Mouse (Mus musculus): ENCODE results near the gene Cdk20.
"Not testable (repeated sequence)": the region's sequence is repeated elsewhere in the genome, so short reads cannot be mapped to it uniquely, and the experiment has no call there.

Cdk20 gene

DNA sequence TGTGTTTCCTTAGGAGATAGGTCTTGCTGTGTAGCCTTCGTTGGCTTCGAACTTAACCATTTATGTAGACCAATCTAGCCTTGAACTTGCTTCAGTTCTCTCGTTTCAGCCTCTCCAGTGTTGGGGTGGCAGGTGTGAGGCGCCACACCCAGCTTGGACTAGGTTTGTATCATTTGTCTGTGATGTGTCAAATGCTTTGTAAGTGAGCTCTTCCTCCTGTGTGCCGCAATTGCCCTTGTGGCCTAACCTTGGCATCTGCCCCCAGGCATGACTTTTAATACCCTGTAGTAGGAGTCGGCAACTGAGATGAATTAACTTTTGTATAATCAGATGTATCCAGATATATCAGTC is 9.5 kb upstream of the Cdk20 start:
- no peak for DNase-seq (ENCODE audit: low read depth, low spot score)

DNA sequence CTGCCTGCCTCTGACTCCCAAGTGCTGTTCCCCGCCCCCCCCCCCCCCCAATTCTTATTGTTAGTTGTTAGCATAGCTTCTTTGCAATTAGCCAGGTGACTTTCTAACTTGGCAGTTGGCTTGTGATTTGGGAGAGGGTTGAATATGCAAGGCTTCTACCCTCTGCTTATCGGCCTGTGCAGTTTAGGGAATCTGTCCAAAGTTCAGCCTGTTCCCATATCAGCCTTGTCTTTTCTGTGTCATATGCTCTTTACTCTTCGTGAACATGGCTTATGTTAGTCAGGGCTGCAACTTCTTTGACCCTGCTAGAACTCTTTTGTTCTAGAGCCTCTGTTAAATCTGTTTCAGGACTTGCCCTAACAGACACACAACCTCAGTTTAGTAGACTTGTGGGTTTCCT is 7.8 kb upstream of the Cdk20 start:
- no peak for DNase-seq (ENCODE audit: low read depth, low spot score)

DNA sequence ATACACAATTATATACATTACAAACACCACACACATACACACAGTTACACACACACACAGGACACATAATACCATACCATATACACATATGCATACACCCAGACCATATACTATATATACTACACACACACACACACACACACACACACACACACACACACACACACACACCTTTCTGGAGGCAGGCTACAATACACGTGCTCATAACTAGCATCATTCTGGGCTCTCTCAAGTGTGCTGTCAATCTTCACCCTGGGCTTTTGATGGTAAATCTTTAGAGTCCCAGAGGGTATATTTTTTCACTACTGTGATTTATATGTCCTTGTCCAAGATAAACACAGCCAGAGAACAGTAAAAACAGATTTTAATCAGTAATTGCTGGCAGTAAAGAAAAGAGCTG is 6.8 kb upstream of the Cdk20 start:
- no peak for DNase-seq (ENCODE audit: low read depth, low spot score)

DNA sequence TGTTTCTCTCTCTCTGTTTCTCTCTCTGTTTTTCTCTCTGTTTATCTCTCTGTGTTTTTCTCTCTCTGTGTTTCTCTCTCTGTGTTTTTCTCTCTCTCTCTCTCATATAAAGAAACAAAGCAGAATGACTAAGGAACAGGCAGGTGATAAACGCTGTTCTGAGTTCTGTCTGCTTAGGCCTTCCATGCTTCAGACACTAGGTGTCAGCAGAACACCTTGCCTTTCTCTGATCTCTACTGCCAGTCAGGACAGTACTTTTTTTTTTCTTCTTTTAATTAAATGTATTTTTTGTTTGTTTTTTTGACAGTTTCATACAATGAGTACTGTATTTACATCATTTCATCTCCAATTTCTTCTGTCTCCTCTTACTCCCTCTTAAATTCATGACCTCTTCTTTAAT is 2.8 kb upstream of the Cdk20 start:
- peak; percentile 42 for DNase-seq (ENCODE audit: low read depth, low spot score)

DNA sequence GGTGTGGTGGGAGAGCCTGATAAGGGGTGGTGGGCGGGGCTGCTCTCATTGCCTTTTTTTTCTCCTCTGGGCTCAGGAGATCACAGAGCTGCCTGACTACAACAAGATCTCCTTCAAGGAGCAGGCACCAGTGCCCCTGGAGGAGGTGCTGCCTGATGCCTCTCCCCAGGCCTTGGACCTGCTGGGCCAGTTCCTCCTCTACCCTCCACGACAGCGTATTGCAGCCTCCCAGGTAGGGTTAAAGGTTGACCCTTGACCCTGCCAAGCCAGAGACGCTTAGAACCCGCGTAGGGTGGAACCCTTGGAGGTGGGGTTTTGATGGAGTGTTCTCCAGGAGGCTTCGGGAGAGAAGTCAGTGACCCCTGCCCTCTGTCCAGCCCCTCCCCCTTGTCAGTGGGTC is 5.7 kb downstream of the Cdk20 start:
- DNase-seq (ENCODE audit: low read depth, low spot score): no peak

DNA sequence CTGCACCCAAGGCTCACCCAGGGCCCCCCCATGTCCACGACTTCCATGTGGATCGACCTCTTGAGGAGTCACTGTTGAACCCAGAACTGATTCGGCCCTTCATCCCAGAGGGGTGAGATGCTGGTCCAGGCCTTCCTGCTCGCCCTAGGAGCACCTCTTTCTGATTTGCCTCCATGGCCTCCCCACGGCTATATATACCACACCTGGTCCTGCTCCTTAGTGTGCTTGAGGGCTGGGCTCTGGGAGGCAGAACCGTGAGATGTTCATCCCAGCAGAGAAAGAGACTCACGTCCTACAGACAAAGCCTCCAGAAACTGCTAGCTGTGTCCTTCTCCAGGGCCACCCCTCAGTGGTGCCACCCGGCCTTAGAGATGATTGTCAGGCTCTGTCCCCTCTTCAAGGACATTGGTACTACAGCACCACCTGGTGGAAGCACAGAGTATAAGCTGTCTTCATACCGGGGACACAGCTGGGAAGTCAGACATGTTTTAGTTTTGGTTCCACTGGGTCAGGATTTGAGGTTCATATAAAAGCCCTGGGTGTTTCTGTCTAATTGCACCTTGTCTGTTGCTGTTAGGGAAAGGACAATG is 6.8 kb downstream of the Cdk20 start:
- DNase-seq (ENCODE audit: low read depth, low spot score): peak; percentile 76

DNA sequence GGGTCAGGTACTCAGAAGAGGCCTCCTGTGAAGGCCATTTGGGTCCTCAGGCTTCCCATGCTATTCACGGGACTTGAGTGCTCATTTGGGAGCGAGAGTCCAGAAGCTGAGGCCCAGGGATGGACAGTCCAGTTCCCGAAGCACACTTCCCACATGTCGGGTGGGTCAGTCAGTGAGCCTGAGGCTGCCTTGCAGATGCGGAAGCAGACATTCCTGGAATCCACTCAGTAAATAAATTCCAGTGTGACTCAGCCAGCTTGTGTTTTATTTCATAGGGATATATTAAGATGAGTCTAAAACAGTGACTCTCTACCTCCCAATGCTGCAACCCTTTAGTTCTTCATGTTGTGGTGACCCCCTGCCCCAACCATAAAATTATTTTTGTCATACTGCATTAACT is 7.4 kb downstream of the Cdk20 start:
- no peak for DNase-seq (ENCODE audit: low read depth, low spot score)

DNA sequence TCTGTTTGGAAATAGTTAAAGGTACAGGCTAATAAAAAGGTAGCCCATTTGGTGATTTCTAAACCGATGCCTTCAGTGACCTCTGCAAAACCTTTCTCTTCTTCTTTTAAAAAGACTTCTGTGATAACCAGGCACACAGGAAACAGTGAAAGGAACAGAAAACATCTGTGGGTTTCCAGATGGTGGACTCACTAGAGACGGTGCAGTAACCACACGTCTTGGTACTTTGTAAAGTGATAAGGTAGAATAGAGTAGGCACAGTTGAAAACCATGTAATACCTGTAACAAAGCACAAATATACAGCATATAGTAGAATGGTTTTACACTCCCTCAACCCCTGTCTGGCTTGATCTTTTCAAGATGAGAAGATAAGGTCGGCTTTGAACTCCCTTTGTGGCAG is 8.5 kb downstream of the Cdk20 start:
- DNase-seq (ENCODE audit: low read depth, low spot score): no peak

DNA sequence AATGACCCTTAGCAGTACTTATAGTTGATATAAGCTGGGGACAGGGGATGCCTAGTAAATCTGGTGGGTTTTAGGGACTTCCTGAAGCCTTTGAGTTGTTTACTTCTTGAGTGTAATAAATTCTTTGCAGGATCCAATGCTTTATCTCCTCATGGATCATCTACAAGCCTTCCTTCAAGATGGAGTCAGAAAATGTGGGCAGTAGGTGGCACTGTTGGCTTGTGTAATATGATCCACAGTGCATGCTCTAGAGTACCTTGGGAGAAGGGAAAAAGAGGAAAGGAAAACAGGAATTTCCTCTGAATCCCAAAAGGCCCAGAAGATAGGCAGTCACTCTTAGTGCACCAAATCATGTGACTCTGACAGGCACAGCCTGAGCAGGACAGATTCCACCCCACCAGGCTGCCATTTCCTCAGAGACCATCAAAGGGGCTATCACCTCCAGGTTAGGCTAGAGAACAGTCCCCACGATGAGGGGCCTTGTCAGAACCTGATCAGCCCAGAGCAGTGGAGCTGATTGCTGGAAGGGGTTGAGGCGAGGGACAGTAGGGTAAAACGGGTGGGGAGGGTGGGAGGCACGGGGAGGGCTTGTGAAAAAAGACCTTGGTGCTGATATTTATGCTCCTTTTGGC is 11.3 kb downstream of the Cdk20 start:
- DNase-seq (ENCODE audit: low read depth, low spot score): peak; percentile 85

DNA sequence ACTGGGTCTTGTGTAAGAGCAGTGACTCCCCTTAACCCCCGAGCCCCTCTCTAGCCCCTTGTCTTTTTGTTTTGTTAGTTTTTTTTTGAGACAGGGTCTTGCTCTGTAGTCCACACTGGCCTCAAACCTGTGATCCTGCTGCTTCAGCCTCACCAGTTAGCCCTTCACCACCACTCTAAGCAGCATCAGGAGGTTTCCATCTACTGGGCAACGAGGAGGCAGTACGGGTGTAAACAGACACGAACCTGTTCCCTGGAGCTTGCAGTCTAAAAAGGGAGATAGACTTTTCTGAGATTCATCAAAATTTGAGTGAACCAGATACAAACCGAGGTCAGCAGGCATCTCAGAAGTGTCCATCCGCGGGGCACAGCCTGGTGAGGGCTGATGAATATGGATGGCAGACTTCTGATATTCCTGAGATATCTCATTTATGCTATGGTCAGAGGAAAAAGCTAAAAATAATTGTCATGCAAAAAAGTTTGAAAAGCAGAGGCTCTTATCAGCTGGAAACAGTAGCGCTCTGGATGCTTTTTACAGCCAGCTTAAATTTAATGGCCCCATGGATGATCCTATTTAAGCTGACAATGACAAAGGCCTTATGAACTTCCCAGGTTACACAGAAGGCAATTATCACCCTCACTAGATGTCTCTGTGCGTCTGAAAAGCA is 13.3 kb downstream of the Cdk20 start:
- DNase-seq (ENCODE audit: low read depth, low spot score): no peak

DNA sequence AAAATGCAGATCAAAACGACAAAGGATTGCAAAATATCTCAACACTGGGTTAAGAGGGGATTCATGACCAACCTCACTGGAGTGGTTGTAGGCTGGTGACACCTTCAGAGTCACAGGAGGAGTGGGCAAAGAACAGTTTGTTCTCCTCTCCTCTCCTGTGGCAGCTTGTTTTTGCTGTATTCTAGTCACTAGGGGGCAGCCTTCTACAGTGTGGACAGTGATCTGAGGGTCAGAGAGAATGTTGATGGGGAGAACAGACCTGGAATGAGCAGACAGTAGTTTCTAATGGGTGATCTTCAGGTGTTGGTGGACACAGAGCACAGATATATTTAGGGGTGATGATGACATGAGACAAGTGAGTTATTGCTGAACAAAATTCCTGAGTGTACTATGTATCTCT is 15.8 kb downstream of the Cdk20 start:
- peak; percentile 64 for DNase-seq (ENCODE audit: low read depth, low spot score)

DNA sequence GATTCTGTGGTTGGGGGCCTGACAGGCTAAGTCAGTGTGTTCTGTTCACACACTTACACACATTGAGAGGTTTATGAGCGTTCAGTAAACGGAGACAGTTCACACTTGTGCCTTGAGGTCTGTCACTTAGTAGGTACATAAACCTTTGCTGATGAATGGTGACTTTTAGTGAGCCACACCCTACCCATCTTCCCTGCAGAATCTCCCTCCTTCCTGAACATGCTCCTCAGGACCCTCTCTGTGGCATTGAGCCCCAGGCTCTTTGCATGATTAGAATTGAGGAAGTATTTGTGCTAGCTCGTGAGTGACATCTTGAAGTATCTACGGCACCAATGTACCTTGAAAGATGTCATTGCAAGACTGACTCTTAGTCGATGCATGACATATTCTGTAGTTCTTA is 16.6 kb downstream of the Cdk20 start:
- DNase-seq (ENCODE audit: low read depth, low spot score): no peak

DNA sequence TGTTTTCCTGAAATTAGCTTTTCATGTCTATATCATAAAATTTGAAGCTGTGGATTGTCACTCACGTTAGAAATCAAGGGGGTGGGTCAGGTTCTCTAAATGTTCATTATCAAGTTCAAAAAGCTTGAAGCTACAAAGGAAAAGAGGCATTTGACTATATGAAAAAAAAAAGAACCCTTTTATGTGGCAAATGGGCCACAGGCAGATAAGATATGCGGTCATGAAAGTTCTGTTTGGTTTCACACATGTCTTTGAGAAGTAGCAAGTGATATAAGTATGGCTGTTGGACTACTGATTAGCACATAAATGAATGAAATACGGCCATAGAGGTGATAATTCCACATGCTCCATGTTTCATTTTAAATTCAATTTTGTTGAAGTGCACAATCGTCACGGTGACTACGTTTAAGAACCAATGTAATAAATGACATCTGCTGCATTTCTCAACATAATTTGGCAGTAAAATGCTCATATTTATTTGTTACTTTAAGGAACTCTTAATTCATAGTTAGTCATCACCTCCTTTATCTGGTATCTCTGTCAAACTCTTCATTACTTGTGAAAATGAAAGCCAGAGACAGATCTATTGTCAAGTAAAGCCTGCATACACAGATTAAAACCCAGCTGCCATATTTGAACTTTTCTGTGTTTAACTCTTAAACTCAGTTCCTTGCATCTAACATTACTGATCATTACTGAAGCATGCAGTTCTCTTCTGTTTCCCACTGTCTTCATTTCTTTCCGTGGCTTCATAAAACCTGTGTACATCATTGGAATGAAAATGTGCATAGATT is 18.1 kb downstream of the Cdk20 start:
- DNase-seq (ENCODE audit: low read depth, low spot score): no peak

DNA sequence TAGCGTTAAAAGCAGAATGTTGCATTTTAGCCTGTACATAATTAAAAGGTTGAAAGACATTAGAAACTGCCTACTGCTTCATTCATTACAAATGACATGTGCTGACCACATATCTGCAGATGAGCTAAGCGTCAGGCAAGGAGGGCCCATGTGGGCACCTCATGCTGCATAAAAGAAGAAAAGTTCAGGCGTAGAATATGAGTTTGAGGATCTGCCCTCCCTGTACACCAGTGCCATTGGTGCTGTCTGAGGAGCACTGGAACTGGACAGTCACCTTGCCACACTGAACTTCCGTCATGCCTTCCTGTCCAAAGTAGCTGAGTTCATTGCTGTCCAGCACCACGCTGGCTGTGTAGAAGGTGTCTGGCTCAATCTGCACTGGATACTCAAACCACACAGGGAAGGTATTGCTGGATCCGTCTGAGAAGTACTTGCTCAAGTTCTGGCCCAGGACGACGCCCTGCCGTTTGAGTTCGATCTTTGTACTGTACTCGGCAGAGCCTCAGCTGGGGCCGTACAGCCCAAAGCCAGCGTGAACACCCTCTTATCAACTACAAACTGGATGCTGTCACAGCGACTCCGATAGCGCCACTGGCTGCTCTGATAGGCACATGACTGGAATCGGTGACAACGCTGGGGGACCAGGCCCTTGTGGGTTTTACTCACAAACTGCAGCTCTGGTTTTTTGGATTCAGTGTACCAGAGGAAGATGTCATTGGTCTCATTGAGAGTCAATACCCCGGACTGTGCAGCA is 25.3 kb downstream of the Cdk20 start:
- not testable (repeated sequence) for DNase-seq (ENCODE audit: low read depth, low spot score)

DNA sequence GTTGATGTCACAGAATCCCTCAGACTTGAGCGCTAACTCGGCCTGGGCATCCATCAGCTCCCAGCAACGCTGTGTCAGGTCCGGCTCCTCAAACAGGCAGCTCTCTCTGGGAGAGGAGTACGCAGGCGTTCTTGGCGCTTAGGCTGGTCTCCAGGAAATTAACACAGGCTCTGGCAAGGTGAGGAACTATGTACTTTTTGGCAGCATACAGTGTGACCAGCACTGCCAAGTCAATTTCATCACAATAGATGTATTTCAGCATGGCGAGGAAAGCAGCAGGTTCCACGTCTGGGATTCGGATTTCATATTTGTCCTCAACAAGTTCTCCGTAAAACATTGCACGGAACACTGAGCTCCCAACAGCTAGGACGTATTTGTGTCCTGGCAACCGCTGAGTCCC is 26.1 kb downstream of the Cdk20 start:
- DNase-seq (ENCODE audit: low read depth, low spot score): no peak

DNA sequence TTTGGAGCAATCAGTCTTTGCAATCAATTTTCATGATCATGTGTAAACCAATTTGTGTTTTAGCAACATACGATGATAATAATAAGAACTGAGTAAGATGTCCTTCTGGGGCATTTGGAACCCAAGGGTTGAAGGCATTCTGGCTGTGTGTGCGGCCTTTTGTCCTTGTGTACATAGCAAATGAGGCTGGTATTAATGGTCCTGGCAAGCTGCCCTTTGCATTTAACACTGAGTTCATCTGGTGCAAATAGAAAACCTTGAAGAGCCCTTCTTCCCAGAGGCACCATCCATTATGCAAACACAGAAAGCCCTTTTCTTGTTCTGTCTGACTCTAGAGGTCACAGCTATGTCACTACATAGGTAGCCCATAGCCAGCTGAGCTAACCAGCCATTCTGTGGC is 30.5 kb downstream of the Cdk20 start:
- no peak for DNase-seq (ENCODE audit: low read depth, low spot score)

DNA sequence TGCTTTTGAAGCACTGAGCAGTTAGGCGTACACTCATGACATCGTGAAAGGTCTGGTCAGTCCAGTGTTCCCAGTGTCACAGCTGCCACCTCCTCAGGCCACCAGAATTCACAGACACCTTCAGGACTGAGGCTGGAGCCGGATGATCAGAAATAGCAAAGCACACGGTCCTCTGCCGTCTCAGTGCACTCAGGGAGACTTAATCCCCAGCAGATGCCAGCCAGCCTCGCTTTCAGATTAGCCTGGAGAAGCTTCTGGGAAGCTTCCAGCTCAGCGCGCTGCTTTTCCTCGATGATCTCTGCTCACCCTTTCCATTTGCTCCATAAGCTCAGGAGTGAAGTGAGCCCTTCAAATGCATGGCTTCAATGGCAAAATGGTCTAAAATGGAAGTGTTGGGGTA is 33.1 kb downstream of the Cdk20 start:
- DNase-seq (ENCODE audit: low read depth, low spot score): no peak

DNA sequence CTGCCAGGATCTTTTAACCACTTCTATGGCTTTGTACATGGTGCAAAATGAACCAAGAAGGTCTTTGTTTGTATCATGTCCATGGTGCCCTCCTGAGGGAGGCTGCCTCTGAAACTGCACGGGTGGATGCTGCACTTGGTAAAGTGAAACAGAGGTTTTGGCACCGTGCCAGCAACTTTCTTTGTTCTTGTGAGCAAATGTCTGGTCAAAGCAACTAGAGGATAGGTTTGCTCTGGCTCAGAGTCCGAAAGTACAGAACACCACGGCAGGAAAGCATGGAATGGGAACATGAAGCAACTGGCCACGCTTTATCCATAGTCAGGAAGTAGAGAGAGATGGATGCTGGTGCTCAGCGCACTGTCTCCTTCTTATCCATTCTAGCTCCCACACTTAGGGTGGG is 35.8 kb downstream of the Cdk20 start:
- DNase-seq (ENCODE audit: low read depth, low spot score): no peak

DNA sequence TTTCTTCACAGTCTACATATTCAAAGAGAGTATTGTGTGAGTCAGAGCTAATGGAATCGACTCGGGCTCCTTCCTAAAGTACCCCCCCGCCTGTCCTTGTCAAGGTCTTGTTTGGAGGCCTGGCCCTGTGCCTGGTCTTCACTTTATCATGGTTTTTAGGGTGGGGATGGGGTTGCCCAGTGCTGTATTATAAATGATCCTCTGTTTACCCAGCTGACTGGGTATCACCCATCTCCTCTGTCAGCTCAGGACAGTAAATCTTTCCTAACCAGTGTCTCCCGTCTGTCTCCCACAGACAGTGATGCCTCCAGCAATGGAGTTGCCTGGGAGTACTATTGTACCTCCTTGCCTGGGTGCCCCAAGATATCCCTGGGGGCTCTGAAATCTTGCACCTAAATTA is 45.9 kb downstream of the Cdk20 start:
- DNase-seq (ENCODE audit: low read depth, low spot score): no peak

DNA sequence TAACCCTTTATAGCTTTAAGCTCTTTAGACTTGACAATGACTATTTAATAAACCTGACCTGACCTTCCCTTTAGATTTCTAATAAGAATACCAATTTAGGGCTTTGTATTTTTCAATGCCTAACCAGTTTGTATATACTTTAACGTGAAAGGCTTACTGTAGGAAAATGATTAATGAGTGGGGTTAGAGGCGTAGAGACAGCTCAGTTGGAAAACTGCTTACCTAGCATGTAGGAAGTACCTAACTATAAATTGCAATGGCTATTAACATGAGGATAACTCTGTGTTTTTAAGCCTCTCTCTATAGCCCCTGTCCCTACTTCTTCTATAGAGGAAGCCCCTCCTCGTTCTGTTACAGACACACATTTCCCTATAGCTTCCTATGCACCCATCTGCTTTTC is 47.8 kb downstream of the Cdk20 start:
- DNase-seq (ENCODE audit: low read depth, low spot score): no peak

DNA sequence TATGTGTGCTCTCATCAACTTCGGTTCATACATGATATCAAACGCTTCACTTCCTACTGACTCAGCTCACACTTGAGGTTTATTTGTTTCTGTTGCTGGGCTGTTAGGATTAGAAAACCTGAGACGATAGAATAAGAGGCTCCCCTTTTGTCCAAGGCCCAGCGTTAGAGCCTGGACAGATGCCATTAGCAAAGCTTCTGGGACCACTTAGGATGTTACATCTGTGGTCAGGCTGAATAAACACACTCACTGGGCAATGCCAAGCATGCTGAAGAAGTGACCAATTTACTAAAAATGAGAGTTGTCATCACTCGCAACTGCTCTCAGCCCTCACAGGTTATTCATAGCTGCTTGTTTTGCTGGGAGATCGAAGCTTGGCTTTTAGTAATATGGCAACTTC is 57.8 kb downstream of the Cdk20 start:
- no peak for DNase-seq (ENCODE audit: low read depth, low spot score)
